Mouse (Mus musculus) midbrain, embryonic 14.5 days (tissue): ENCODE measurements around the gene Ncbp2. TPM values are rescaled to one million over a fixed set of nuclear protein-coding genes. Genes with fewer than 3 reads are reported as not detected.

ENCODE experiments used
- ATAC-seq: fragments of 200-750 bp; cut with Nextera tagmentation; 2 replicates; pipeline ENCODE4 v1.8.0; 2017; ENCODE audit warnings: moderate number of reproducible peaks, moderate library complexity; ENCODE audit not compliant: low FRiP score, low TSS enrichment
- DNase-seq: peaks from one replicate; pipeline ENCODE4 v3.0.0-alpha.2; 2015
- H3K27ac ChIP-seq: fragments of 300-500 bp; sonication (generic); replicated peaks from 2 replicates; pipeline ENCODE4 v1.5.1; 2014; ENCODE audit warnings: mild to moderate bottlenecking, low read depth, low read length, moderate library complexity
- H3K27me3 ChIP-seq: fragments of 300-500 bp; sonication (generic); 2 replicates; pipeline ENCODE4 v1.6.1; 2014; ENCODE audit warnings: low read length, control low read depth, mixed read lengths; ENCODE audit not compliant: control insufficient read depth, insufficient read depth
- H3K36me3 ChIP-seq: fragments of 300-500 bp; sonication (generic); 2 replicates; pipeline ENCODE4 v1.6.1; 2014; ENCODE audit warnings: low read length, control low read depth; ENCODE audit not compliant: control insufficient read depth, insufficient read depth
- H3K4me1 ChIP-seq: fragments of 300-500 bp; sonication (generic); 2 replicates; pipeline ENCODE4 v1.6.1; 2014; ENCODE audit warnings: mild to moderate bottlenecking, antibody characterized with exemption, low read length, control low read depth; ENCODE audit not compliant: control insufficient read depth, insufficient read depth
- H3K4me2 ChIP-seq: fragments of 300-500 bp; sonication (generic); 2 replicates; pipeline ENCODE4 v1.6.1; 2014; ENCODE audit warnings: mild to moderate bottlenecking, low read length, moderate library complexity
- H3K4me3 ChIP-seq: fragments of 300-500 bp; sonication (generic); replicated peaks from 2 replicates; pipeline ENCODE4 v1.5.1; 2014; ENCODE audit warnings: low read depth, low read length
- H3K9ac ChIP-seq: fragments of 300-500 bp; sonication (generic); replicated peaks from 2 replicates; pipeline ENCODE4 v1.6.1; 2014; ENCODE audit warnings: mild to moderate bottlenecking, low read length, moderate library complexity
- H3K9me3 ChIP-seq: fragments of 300-500 bp; sonication (generic); 2 replicates; pipeline ENCODE4 v1.6.1; 2016; ENCODE audit warnings: low read length, control low read depth, mixed read lengths; ENCODE audit not compliant: control insufficient read depth
- WGBS: fragments of 180-500 bp; shearing (Covaris S2); extraction: QIAGEN DNeasy Blood & Tissue Kit; methylation state at CpG from one replicate; pipeline ENCODE4 v1.1.7; 2014; 5-methylcytosine and 5-hydroxymethylcytosine counted together
- polyA plus RNA-seq: library from polyadenylated mRNA; unstranded; fragments of >200 nt; fragmentation: Nextera tagmentation; extraction: Ambion mirVana; gene quantifications from 2 replicates; pipeline ENCODE4 v1.2.1, GENCODE M21; 2014

Ncbp2 gene
- polyA plus RNA-seq, 1 experiment from 2014 or later: 104 TPM

- Histone ChIP-seq H3K9ac (no peak overlapping the region), H3K36me3 (peaks cover 30% of the 10 kb centered on the region), H3K9me3 (no peaks in the 10 kb centered on the region), H3K27ac (no peak overlapping the region), H3K4me3 (no peak overlapping the region), H3K4me2 (no peak overlapping the region), H3K27me3 (no peaks in the 10 kb centered on the region), H3K4me1 (no peaks in the 10 kb centered on the region)
- 56% methylated on average over 1 of the region's 1 CpGs for WGBS
- no peak for DNase-seq
- no peak for ATAC-seq
These were observed 43.7 kb downstream of the Ncbp2 start for GRCm38 (mm10) chr16:31992039-31992438.

GRCm38 (mm10) chr16:31993195-31993594, 44.9 kb downstream of the Ncbp2 start:
- Histone ChIP-seq H3K27ac (no peak overlapping the region), H3K36me3 (peaks cover 28% of the 10 kb centered on the region), H3K4me2 (no peak overlapping the region), H3K4me1 (no peaks in the 10 kb centered on the region), H3K9ac (no peak overlapping the region), H3K4me3 (no peak overlapping the region), H3K9me3 (no peaks in the 10 kb centered on the region), H3K27me3 (no peaks in the 10 kb centered on the region)
- ATAC-seq (no peak), DNase-seq (no peak)
- WGBS: 97% methylated on average over 4 of the region's 4 CpGs

GRCm38 (mm10) chr16:31993946-31994345, 45.6 kb downstream of the Ncbp2 start:
- Histone ChIP-seq H3K36me3 (peaks cover 23% of the 10 kb centered on the region), H3K9ac (no peak overlapping the region), H3K27ac (no peak overlapping the region), H3K4me1 (no peaks in the 10 kb centered on the region), H3K4me2 (no peak overlapping the region), H3K27me3 (no peaks in the 10 kb centered on the region), H3K4me3 (no peak overlapping the region), H3K9me3 (no peaks in the 10 kb centered on the region)
- no peak for DNase-seq
- ATAC-seq: no peak

- Histone ChIP-seq H3K4me1 (peaks cover 3% of the 10 kb centered on the region; the same call in 1 of the 2 replicates), H3K27ac (no peak overlapping the region), H3K4me3 (no peak overlapping the region), H3K36me3 (peaks cover 10% of the 10 kb centered on the region; the same call in 1 of the 2 replicates), H3K9ac (no peak overlapping the region), H3K4me2 (no peak overlapping the region), H3K9me3 (no peaks in the 10 kb centered on the region), H3K27me3 (no peaks in the 10 kb centered on the region)
- ATAC-seq (no peak), DNase-seq (no peak)
- 85% methylated on average over 5 of the region's 5 CpGs for WGBS
These were observed 48.1 kb downstream of the Ncbp2 start for GRCm38 (mm10) chr16:31996371-31996770.

- Histone ChIP-seq H3K9ac (peak within 1 kb of the TSS; percentile 89), H3K36me3 (0 out of 2 replicates have a peak, but pooled peaks cover 3% of the 10 kb centered on the region), H3K4me2 (peak within 1 kb of the TSS; percentile 88), H3K9me3 (no peaks in the 10 kb centered on the region), H3K27ac (peak within 1 kb of the TSS; percentile 81), H3K4me3 (peak within 1 kb of the TSS; percentile 97), H3K4me1 (peaks cover 18% of the 10 kb centered on the region), H3K27me3 (no peaks in the 10 kb centered on the region)
- DNase-seq (peak; percentile 95), ATAC-seq (peak; percentile 94)
- under 1% methylated on average over 66 of the region's 66 CpGs for WGBS
These were observed 54.5 kb downstream of the Ncbp2 start, which contains the start of gene Senp5 for GRCm38 (mm10) chr16:32002509-32003477. Gene Senp5 (minus strand): TSS chr16:32003287.

- H3K27me3 ChIP-seq: no peaks in the 10 kb centered on the region
- DNase-seq (no peak), ATAC-seq (no peak)
- 96% methylated on average over 3 of the region's 3 CpGs for whole genome bisulfite sequencing
- no peaks in the 10 kb centered on the region for H3K36me3 ChIP-seq
- no peak overlapping the region for H3K9ac ChIP-seq
- no peak overlapping the region for H3K27ac ChIP-seq
- H3K9me3 ChIP-seq: no peaks in the 10 kb centered on the region
- no peak overlapping the region for H3K4me2 ChIP-seq
- H3K4me3 ChIP-seq: no peak overlapping the region
- H3K4me1 ChIP-seq: peaks cover 18% of the 10 kb centered on the region
These were observed 56.4 kb downstream of the Ncbp2 start for GRCm38 (mm10) chr16:32004731-32005130.

- Histone ChIP-seq H3K36me3 (peaks cover 2% of the 10 kb centered on the region; the same call in 1 of the 2 replicates), H3K4me3 (no peak overlapping the region), H3K27ac (no peak overlapping the region), H3K9ac (no peak overlapping the region), H3K27me3 (no peaks in the 10 kb centered on the region), H3K9me3 (no peaks in the 10 kb centered on the region), H3K4me2 (no peak overlapping the region), H3K4me1 (peaks cover under 1% of the 10 kb centered on the region; the same call in 1 of the 2 replicates)
- DNase-seq (no peak), ATAC-seq (no peak)
- 77% methylated on average over 10 of the region's 10 CpGs for WGBS
These were observed 60.4 kb downstream of the Ncbp2 start for GRCm38 (mm10) chr16:32008529-32009293.

GRCm38 (mm10) chr16:32009913-32010312, 61.6 kb downstream of the Ncbp2 start:
- DNase-seq: no peak

More at GRCm38 (mm10) chr16:32009913-32010312, 61.6 kb downstream of the Ncbp2 start:
- Histone ChIP-seq H3K9ac (no peak overlapping the region), H3K27me3 (no peaks in the 10 kb centered on the region), H3K27ac (no peak overlapping the region), H3K36me3 (peaks cover 6% of the 10 kb centered on the region; the same call in 1 of the 2 replicates), H3K4me3 (no peak overlapping the region), H3K9me3 (no peaks in the 10 kb centered on the region), H3K4me1 (no peaks in the 10 kb centered on the region), H3K4me2 (no peak overlapping the region)
- 53% methylated on average over 5 of the region's 5 CpGs for WGBS
- ATAC-seq: no peak
